Mouse (Mus musculus) limb, embryonic 11.5 days (tissue): ENCODE measurements around the gene Lair1. TPM values are rescaled to one million over a fixed set of nuclear protein-coding genes. Genes with fewer than 3 reads are reported as not detected.

ENCODE experiments used
- ATAC-seq: fragments of 200-750 bp; cut with Nextera tagmentation; 2 replicates; pipeline ENCODE4 v1.8.0; 2017; ENCODE audit warnings: low read depth; ENCODE audit not compliant: insufficient number of reproducible peaks, low FRiP score, low TSS enrichment
- DNase-seq: peaks from one replicate; pipeline ENCODE4 v3.0.0-alpha.2; 2015; ENCODE audit warnings: low spot score
- H3K27ac ChIP-seq: fragments of 300-500 bp; sonication (generic); replicated peaks from 2 replicates; pipeline ENCODE4 v1.5.1; 2014; ENCODE audit warnings: low read depth, mild to moderate bottlenecking, low read length
- H3K27me3 ChIP-seq: fragments of 300-500 bp; sonication (generic); 2 replicates; pipeline ENCODE4 v1.6.1; 2014; ENCODE audit warnings: mild to moderate bottlenecking, low read length, mixed read lengths; ENCODE audit not compliant: control insufficient read depth, insufficient read depth
- H3K36me3 ChIP-seq: fragments of 300-500 bp; sonication (generic); 2 replicates; pipeline ENCODE4 v1.6.1; 2014; ENCODE audit warnings: mild to moderate bottlenecking, low read length, moderate library complexity, mixed read lengths; ENCODE audit not compliant: control insufficient read depth, insufficient read depth
- H3K4me1 ChIP-seq: fragments of 300-500 bp; sonication (generic); 2 replicates; pipeline ENCODE4 v1.6.1; 2014; ENCODE audit warnings: low read length, mixed read lengths; ENCODE audit not compliant: control insufficient read depth, insufficient read depth
- H3K4me2 ChIP-seq: fragments of 300-500 bp; sonication (generic); 2 replicates; pipeline ENCODE4 v1.6.1; 2014; ENCODE audit warnings: low read depth, mild to moderate bottlenecking, moderate library complexity; ENCODE audit not compliant: severe bottlenecking
- H3K4me3 ChIP-seq: fragments of 300-500 bp; sonication (generic); 2 replicates; pipeline ENCODE4 v1.5.1; 2014; ENCODE audit warnings: low read depth, low read length
- H3K9ac ChIP-seq: fragments of 300-500 bp; sonication (generic); 2 replicates; pipeline ENCODE4 v1.6.1; 2014; ENCODE audit warnings: mild to moderate bottlenecking, low read length
- H3K9me3 ChIP-seq: fragments of 300-500 bp; sonication (generic); 2 replicates; pipeline ENCODE4 v1.6.1; 2016; ENCODE audit warnings: low read length; ENCODE audit not compliant: control insufficient read depth
- WGBS: fragments of 180-500 bp; shearing (Covaris S2); extraction: QIAGEN DNeasy Blood & Tissue Kit; methylation state at CpG from one replicate; pipeline ENCODE4 v1.1.7; 2014; 5-methylcytosine and 5-hydroxymethylcytosine counted together
- polyA plus RNA-seq: library from polyadenylated mRNA; unstranded; fragments of >200 nt; fragmentation: Nextera tagmentation; extraction: Ambion mirVana; gene quantifications from 2 replicates; pipeline ENCODE4 v1.2.1, GENCODE M21; 2014

Gene Lair1
- polyA plus RNA-seq, 1 experiment from 2014 or later, result 0.55 TPM

DNA sequence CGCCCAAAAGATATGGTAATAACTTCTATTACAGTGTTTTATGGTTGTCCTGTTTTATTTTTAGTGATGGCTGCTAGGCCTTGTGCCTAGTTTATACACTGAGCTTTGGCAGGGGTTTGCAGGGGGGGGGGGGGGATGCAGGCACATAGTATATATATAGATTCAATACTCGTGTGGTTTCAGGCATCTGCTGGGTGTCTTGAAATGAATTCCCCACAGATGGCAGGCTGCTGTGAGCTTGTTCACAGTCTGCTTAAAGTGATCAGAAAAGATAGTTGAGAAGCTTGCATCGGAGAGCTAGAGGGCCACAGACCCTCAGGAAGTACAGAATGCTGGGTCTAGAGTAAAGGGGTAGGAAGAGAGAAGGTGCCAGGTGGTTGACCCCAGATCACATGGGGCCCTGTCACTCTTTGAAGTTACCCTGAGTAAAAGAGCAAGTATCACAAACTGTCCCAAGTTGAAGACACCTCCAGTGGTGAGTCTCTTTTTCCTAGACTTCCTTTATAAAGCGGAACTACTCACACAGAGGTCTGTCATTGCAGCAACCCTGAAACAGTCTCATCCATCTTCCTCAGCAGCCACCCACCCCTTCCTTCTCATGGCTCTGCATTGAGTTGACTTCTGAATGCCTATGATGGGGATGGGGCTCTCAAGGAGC lies 24.4 kb upstream of the Lair1 start:
- Histone ChIP-seq H3K36me3 (no peaks in the 10 kb centered on the region), H3K27ac (no peak overlapping the region), H3K9ac (no peak overlapping the region), H3K4me1 (no peaks in the 10 kb centered on the region), H3K9me3 (no peaks in the 10 kb centered on the region), H3K4me2 (no peak overlapping the region), H3K27me3 (no peaks in the 10 kb centered on the region), H3K4me3 (no peak overlapping the region)
- ATAC-seq, result no peak
- no peak for DNase-seq
- WGBS, result 85% methylated on average over 4 of the region's 4 CpGs

GRCm38 (mm10) chr7:4085562-4085961 lies 22.6 kb upstream of the Lair1 start:
- Histone ChIP-seq H3K36me3 (no peaks in the 10 kb centered on the region), H3K4me1 (no peaks in the 10 kb centered on the region), H3K9me3 (no peaks in the 10 kb centered on the region), H3K27ac (no peak overlapping the region), H3K9ac (no peak overlapping the region), H3K27me3 (no peaks in the 10 kb centered on the region), H3K4me2 (no peak overlapping the region), H3K4me3 (no peak overlapping the region)
- ATAC-seq, result no peak
- DNase-seq, result no peak

DNA sequence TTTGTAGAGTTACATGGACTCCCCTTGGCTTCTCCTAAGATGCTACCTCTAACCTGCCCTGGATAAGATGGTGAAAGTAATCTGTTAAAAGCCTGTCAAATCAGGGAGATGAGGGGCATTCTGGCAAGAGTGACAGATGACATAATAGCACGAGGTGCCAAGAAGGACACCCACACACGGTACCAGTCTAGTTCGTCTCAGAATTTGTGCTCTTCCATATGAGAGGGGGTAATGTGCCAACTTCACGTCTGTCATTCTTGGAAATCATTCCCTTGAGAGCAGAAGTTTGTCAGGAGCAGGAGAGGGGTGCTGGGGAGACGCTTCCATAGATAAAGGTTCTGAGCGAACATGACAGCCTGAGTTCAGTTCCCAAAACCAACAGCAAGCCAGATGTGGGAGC lies 21.2 kb upstream of the Lair1 start:
- H3K4me3 ChIP-seq, result no peak overlapping the region
- DNase-seq (no peak), ATAC-seq (no peak)
- no peaks in the 10 kb centered on the region for H3K9me3 ChIP-seq
- H3K4me2 ChIP-seq, result no peak overlapping the region
- 74% methylated on average over 6 of the region's 6 CpGs for WGBS
- H3K27ac ChIP-seq, result no peak overlapping the region
- H3K27me3 ChIP-seq, result no peaks in the 10 kb centered on the region
- no peak overlapping the region for H3K9ac ChIP-seq
- H3K36me3 ChIP-seq, result no peaks in the 10 kb centered on the region
- H3K4me1 ChIP-seq, result no peaks in the 10 kb centered on the region

DNA sequence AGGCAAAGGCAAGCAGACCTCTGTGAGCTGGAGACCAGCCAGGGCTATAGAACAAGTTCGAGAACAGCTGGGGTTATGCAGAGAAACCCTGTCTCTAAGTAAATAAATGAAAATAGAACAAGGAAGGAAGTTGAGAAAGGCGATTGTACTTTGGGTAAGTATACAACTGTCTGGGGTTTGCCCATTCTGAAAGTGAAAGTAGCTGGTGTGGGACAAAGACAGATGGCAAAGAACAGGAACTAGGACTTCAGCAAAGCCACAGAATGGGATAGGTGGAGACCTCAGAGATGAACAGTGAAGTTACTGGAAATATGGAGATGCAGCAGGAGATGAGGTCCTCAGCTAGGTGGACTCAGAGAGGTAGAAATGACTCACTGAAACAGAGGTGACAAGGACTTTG lies 19.8 kb upstream of the Lair1 start:
- Histone ChIP-seq H3K4me3 (no peak overlapping the region), H3K4me2 (no peak overlapping the region), H3K4me1 (no peaks in the 10 kb centered on the region), H3K27ac (no peak overlapping the region), H3K9ac (no peak overlapping the region), H3K9me3 (no peaks in the 10 kb centered on the region), H3K27me3 (no peaks in the 10 kb centered on the region), H3K36me3 (no peaks in the 10 kb centered on the region)
- no peak for ATAC-seq
- 65% methylated on average over 2 of the region's 2 CpGs for WGBS
- no peak for DNase-seq

DNA sequence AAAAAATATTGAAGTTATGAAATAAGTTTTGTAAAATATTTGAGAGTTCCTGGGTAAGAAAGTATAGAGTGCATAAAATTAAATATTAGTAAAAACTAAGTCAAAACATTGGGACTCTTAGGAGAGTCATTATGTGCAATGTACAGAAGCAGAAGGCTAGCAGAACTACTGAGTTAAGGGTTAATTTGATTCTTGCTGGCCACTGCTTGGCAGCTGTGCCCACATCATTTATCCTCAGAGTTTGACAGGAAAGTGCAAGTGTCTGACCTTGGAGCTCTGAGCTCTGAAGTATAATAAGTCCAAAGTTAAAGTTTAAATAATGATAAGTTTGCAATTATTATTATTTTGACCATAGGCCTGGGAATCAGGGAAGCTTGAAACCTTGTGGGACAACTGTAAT lies 18.7 kb upstream of the Lair1 start:
- Histone ChIP-seq H3K4me2 (no peak overlapping the region), H3K9me3 (no peaks in the 10 kb centered on the region), H3K4me3 (no peak overlapping the region), H3K27me3 (no peaks in the 10 kb centered on the region), H3K9ac (no peak overlapping the region), H3K36me3 (no peaks in the 10 kb centered on the region), H3K4me1 (no peaks in the 10 kb centered on the region), H3K27ac (no peak overlapping the region)
- ATAC-seq (no peak), DNase-seq (no peak)

DNA sequence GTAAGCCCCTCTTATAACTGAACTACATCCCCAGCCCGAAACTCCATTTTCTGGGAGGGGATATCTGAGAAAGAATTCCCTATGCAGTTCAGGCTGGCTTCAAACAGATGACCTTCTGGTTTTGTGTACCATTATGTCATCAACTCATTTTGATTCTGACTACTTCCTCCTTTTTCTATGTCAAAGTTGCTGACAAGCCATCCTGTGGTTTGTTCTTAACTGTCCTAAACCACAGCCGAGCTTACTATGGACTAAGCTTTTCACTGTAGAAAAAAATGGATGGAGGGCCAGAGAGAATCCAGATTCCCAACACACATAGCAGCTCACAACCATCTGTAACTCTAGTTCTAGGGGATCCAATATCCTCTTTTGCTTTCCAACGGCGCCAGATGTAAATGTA lies 17.5 kb upstream of the Lair1 start:
- WGBS, result 87% methylated on average over 4 of the region's 4 CpGs
- H3K4me2 ChIP-seq, result no peak overlapping the region
- no peak for DNase-seq
- H3K9ac ChIP-seq, result no peak overlapping the region
- H3K4me3 ChIP-seq, result no peak overlapping the region
- H3K4me1 ChIP-seq, result no peaks in the 10 kb centered on the region
- ATAC-seq, result no peak
- H3K36me3 ChIP-seq, result no peaks in the 10 kb centered on the region
- H3K9me3 ChIP-seq, result no peaks in the 10 kb centered on the region
- H3K27ac ChIP-seq, result no peak overlapping the region
- no peaks in the 10 kb centered on the region for H3K27me3 ChIP-seq

GRCm38 (mm10) chr7:4079511-4079910 lies 16.5 kb upstream of the Lair1 start:
- DNase-seq, result no peak
- H3K9ac ChIP-seq, result no peak overlapping the region

DNA sequence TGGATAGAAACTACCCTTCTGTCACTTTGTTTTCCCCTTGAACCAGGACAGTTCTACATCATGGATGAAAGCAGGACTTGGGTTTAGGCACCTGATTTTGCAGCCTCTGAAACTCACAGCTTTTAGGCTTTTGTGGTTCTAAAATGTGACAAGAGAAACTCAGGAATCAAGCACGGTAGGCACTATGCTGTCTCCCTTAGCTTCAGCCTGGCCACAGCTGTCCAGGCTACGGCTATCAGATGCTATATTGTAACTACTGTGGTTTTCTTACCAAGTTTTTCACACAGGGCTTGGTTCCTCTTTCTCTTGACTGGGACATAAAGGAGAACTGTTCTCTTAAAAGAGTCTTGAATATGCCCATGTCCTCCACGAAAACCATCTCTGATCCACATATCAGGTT lies 10.1 kb upstream of the Lair1 start:
- Histone ChIP-seq H3K9ac (no peak overlapping the region), H3K27ac (no peak overlapping the region), H3K4me2 (no peak overlapping the region), H3K4me3 (no peak overlapping the region), H3K27me3 (no peaks in the 10 kb centered on the region), H3K36me3 (no peaks in the 10 kb centered on the region), H3K4me1 (no peaks in the 10 kb centered on the region), H3K9me3 (no peaks in the 10 kb centered on the region)
- ATAC-seq, result no peak
- 76% methylated on average over 3 of the region's 3 CpGs for WGBS
- DNase-seq, result no peak

More at GRCm38 (mm10) chr7:4079511-4079910, 16.5 kb upstream of the Lair1 start:
- 74% methylated on average over 7 of the region's 7 CpGs for WGBS
- Histone ChIP-seq H3K36me3 (no peaks in the 10 kb centered on the region), H3K4me2 (no peak overlapping the region), H3K4me1 (no peaks in the 10 kb centered on the region), H3K27me3 (no peaks in the 10 kb centered on the region), H3K4me3 (no peak overlapping the region), H3K27ac (no peak overlapping the region), H3K9me3 (no peaks in the 10 kb centered on the region)
- ATAC-seq, result no peak

- H3K27ac ChIP-seq, result no peak overlapping the region
- no peak for ATAC-seq
- WGBS, result 86% methylated on average over 6 of the region's 6 CpGs
Measured at GRCm38 (mm10) chr7:4071066-4071465, 8.1 kb upstream of the Lair1 start.

More at GRCm38 (mm10) chr7:4071066-4071465, 8.1 kb upstream of the Lair1 start:
- Histone ChIP-seq H3K4me3 (no peak overlapping the region), H3K36me3 (no peaks in the 10 kb centered on the region), H3K4me1 (no peaks in the 10 kb centered on the region), H3K4me2 (no peak overlapping the region), H3K9ac (no peak overlapping the region), H3K27me3 (no peaks in the 10 kb centered on the region), H3K9me3 (no peaks in the 10 kb centered on the region)
- DNase-seq, result no peak
